Mouse (Mus musculus): ENCODE results near the gene Thtpa.

The Thtpa gene

DNA sequence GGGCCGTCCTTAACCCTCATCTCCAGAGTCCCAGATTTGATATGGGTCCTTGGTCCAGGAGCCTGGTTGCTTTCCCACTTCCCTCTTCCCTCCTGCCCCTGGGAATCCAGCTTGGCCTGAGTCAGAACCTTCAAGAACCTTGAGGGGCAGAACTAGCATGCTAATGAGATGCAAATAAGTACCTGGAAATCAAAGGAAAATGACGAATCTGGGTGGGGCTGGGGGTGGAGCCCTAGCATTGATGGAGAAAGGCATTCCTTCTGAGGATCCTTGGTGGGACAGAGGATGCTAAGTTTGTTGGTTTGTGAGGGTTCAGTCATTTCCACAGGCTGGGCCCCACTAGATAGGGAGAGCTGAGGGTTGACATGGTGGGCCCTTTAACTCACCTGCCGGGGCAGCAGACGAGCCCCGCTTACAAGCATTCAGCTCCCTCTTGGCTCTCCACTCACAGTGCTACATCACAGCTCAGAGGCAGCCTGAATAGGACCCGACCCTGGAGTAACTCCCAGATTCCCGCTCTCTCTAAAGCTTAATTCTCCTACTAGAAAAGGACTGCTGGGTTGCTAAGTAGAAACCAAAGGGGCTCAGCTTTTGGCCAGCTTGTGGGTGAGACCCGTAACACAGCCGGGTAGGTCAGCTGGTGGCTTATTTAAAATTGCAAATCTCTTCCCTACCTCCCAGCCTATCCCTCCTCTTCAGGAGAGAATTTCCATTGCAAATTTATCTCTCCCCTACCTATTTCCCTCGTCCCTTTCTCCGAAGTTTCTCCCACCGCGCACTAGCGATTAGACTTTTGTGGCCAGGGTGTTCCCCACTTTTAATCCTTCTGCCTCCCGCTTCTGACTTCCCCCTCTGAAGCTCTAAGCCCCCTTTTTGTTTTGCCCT lies 16.9 kb upstream of the Thtpa start:
- no peak for DNase-seq (ENCODE audit: low spot score)

DNA sequence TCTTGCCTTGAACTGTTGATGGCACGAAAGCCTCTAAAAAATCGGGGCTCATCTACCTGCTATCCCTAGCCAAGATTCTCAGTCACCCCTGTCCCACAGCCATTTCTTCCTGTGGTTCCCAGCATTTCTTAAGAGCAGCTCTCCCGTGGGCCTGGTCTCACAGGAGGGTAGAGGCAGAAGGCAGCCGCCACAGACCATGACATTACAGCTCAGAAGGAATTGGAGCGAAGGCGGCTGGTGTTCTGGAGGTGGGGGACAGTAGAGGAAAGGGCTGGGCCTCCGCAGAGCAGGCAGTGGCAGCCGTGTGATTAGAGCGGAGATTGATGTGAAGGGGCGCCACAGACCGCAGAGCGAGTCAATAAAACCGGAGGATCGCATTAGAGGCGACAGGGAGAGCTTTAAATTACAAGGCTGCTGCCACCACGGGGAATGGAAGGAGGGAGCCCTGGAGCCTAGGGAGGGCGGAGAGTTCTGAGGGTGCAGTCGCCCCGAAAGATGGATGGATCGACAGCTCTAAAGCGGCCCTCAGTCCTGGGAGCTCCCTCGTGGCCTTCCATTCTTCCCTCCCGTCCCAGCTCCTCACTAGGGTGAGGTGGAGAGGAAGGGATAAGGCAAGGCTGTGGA lies 16.1 kb upstream of the Thtpa start:
- no peak for DNase-seq (ENCODE audit: low spot score)

DNA sequence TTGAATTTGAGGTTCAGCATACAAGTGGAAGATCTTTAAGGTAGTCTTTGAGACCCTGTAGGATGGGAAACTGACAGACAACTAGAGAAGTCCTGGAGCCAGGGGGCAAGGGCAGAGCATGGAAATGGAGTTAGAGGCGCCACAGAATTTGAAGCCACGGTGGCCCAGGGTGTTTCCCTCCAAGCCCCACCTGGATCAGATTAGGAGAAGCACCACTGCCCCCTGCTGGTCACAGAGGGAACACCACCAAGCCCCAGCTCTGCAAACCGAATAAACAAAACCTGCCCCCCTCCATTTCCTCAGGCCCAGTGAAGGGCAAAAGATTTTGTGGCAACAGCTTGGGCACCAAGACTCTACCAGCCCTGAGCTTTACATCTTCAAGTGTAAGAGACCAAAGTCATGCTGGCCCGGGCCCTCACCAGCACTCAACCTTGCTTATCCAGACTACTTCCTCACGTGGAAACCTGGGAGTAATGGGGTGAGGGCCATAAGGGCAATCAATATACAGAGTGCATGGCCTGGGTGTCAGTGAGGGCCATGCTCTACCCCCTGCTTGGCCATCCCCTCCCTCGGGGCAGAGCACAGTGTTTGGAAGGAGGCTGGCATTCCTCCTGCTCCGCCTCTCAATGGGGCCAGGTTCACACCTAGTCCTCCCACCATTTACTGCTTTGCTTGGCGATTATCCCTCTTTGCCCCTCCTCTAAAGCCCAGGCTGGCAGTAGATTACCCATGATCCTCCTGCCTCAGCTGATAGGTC lies 15.2 kb upstream of the Thtpa start:
- DNase-seq (ENCODE audit: low spot score) = no peak

DNA sequence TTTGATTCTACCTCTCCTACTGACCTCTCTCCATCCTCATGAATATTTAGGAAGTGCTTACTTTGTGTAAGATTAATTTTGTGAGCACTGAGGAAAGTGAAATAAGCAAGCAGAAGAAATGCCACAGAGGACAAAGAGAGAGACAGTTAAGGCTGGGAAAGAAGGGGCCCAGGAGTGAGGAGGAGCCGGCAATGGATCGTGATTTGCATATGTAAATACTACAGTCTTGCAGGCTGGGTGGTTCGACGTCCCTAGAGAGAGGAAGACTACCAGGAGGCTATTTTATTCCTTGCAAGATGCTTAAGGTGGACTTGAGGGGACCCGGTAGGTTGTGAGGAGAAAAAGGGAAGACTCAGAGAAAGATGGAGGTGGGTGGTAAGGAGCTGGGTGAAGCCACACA lies 13.5 kb upstream of the Thtpa start:
- DNase-seq (ENCODE audit: low spot score) = no peak

DNA sequence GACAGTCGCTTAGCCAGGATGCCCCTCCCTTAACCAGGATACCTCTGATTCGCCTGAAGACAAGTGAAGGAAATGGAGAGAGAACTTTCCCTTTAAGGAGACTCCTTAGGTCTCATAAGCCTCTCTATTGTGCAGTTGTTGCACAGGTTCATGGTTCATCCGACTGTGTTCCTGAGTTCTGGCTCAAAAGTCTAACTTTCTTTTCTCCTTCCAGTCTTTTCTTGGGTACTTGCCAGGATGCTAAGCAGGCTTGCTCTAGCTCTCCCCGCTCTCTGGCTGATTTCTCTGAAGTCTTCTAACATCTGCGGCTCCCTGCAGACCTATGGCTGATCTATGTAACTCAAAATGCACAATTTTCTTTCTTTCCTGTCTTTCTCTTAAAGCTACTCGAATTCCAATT lies 11.1 kb upstream of the Thtpa start:
- no peak for DNase-seq (ENCODE audit: low spot score)

DNA sequence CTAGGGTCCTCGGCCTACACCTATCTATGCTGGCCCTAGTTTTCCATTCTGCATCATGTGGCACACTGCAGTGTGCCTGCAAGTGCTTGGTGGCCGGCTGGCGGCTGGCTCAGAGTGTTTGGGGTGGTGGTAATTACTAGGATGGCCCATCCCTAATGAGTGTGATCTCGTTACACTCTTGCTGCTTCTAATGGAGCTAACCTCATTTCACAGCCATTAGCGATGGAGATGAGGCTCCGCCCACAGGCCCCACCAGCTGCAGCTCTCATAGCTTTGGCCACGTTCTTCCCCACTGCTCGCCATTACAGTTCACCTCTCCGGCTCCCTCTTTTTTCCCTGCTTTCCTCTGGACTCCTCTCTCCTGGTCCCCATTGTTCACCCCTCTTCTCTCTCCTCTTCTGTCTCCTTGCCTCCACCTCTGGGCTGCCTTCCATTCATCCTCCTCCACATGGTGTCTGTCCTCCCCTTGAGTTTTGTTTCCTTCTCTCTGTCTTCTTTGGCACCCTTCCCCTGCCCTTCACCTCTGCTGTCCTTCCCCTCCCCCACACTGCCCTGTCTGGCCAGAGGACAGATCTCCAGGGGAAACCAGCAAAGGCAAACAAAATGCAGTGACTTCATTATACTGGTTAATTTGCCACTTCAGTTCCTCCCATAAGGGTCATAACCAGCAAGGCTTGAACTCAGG lies 9.1 kb upstream of the Thtpa start:
- no peak for DNase-seq (ENCODE audit: low spot score)

DNA sequence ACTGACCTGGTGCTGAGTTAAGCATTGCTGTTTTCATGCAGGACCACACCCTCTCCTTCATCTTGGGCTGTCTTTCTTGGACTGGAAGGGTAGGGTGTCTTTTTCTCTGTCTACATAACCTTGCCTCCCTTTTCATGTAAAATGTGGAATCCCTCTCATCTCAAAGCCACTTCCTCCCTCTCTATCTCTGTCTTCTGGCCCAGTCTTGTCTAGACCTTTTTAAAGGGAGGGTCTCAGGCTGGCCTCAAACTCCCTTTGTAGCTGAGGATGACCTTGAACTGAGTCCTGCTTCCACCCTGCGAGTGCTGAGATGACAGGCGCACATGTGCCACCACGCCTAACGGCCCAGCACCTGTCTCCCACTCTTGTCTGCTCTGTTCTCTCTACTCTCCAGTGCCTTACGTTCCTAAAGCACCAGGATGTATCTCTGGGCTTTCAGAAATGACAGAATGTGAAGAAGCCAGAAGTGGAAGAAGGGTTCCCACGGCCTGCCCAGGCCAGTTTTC lies 8.5 kb upstream of the Thtpa start:
- no peak for DNase-seq (ENCODE audit: low spot score)

DNA sequence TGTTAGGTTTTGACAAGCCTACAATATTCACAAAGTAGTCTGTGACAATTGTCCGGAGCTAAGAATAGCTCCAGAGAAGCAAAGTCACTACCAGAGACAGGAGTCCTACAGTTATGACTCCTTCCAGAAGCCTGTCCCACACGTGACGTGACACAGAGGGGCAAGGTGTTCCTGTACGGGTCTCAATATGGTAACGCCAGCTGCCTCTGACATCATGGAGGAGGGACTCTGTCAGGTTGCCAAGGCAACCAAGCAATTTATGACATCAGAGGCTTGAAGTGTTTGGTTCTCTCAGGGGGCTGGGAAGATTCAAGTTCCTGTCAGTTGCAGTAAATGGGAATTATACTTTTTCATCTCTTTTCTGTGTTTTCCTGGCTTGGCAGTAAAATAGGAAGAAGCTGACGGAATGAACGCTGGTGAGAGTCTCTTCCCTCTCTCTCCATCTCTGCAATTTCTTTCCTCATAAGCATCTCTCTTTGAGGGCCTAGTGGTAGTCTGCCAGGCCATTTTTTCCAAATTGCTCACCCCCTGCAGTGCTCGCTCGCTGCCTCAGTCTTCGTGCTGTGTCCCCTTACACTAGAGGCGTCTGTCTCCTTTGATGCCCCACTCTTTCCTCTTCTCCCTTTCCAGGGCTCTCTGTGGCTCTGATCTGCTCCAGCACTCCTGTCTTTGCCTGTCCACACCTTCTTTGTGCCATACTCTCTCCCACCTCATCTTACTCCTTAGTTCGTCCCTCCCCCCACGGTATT lies 5.2 kb upstream of the Thtpa start:
- no peak for DNase-seq (ENCODE audit: low spot score)

DNA sequence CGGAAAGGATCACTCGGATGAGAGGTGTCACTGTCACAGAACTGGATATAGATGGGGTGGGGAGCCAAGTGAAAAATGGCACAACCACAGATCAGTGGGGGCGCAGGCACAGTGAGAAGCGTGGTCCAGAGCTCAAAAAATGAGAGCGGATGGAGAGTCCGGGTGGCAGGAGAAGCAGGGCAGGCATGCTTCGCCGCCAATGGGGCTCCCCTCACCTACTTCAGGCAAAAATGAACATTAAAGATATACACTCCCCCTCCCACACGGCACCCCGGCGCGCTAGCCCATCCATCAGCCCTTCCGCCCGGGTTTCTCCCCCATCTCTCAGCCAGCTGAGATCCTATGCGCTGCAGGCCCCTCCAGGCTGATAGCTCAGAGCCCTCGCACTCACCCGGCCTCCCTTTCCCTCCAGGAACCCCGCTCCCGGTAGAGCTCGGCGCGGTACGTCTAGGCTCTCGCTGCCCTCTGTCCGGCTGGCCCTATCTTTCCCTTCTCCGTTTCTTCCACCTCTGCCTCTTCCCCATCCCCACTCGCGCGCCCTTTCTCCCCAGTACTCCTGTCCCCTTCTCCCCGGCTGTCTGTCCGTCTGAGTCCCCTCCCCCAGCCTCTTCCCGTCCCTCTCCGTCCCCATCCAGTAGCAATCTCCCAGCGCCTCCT lies 3.2 kb upstream of the Thtpa start:
- DNase-seq (ENCODE audit: low spot score) = no peak

DNA sequence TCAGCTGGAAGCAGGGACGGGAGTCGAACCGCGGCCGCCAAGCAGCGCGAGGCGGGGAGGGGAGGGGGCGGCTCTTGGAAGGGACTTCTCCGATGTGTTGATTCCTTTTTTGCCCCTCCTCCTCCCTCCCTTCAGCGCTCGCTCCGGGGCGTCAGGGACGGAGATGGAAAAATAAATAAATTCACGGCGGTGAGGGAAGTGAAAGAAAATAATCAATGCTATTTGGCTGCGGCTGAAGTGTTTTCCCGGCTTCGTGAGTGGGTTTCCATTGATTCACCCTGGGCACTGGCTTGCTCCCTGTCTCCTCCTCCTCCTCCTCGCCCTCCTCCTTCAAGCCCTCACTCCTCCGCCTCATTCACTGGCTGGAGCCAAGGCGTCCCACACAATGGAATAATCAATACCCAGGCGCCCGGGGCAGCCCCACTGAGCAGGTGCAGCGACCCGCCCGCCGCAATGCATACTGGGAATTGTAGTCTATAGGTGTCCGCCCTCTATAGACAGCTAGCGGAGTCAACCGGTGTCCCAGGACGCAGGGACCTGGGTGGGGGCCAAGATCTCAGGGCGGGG lies 2.5 kb upstream of the Thtpa start, which contains the start of gene Zfhx2:
Gene Zfhx2, minus strand, starts transcription at position 314 of the 567 bp plus-strand sequence.
- peak; percentile 95 for DNase-seq (ENCODE audit: low spot score)

DNA sequence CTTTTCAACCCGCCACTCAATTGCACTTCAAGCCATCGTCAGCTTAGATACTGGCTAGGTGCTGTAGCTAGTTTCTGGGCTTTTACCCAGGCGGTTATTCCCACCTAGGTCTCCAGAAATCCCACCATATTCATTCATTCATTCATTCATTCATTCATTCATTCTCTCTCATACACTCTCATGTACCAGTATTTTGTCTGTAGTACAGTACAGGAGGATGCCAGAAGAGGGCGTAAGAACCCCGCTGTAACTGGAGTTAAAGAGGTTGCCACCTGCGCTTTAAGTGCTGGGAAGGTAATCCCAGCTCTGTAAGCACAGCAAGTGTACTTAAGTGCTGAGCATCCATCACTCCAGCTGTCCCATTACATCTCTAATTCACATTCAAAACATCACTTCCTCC lies 657 bp upstream of the Thtpa start:
- DNase-seq (ENCODE audit: low spot score) = no peak

DNA sequence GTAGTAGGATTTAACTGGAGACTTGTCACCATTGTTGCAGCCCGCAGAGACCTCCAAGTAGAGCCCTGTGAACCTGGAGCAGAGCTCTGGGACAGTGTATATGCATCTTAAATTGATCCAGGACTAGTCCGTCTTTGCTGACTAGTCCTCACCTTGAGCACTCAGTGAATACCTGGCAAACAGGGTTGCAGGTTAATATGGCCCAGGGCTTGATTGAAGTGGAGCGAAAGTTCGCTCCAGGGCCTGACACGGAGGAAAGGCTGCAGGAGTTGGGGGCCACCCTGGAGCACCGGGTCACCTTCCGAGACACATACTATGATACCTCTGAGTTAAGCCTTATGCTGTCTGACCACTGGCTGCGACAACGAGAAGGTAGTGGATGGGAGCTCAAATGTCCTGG lies 679 bp downstream of the Thtpa start:
- DNase-seq (ENCODE audit: low spot score) = no peak

DNA sequence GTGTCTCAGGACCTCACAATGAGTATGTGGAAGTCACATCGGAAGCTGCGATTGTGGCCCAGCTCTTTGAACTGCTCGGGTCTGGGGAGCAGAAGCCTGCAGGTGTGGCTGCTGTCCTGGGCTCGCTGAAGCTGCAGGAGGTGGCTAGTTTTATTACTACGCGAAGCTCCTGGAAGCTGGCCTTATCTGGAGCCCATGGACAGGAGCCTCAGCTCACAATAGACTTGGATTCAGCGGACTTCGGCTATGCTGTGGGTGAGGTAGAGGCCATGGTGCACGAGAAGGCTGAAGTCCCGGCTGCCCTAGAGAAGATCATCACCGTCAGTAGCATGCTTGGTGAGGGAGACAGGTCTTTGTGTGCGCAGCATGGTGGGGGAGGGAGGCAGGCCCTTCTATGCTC lies 1.1 kb downstream of the Thtpa start:
- no peak for DNase-seq (ENCODE audit: low spot score)

DNA sequence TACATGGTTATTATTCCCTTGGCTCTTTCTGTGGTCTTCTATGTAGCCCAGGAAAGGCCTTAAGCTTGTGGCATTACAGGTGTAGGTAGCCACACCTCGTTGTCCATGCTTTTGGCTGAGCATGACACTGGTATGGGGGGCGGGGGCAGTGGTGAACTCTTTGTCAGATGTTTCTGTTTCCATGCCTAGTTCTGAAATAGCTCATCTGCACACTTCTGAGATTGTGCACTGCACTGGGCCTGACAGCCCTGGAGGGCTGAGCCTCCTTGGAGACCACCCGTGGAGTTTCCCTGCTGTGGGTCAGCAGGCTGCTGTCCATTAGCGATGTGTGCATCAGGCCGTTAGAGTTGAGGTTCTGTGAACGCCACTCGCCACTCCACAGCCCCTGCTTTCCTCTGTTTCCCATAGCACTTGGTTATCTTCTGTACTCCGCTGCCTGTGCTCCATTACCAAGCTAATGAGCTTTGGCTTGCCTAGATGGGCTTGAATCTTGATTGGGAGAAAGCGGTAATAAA lies 2.0 kb downstream of the Thtpa start:
- DNase-seq (ENCODE audit: low spot score) = no peak

DNA sequence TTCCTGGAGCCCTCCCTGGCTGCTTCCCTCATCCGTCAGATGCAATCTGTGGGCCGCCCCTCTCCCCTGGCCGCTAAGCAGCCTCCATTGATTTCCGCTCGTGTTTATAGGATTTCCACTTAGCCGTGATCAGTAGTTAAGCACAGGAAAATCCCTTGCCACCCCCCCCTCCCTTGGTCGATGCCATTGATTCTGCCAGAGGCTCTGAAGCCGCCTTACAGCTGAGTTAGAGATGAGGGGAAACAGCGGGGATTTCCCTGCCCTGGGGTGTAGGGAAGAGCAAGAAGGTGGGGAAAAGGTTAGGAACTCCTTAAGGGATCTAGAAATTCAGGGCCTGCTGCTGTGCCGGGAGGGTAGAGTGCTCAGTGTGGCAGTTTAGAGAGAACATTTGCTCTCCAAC lies 3.1 kb downstream of the Thtpa start:
- DNase-seq (ENCODE audit: low spot score) = no peak

DNA sequence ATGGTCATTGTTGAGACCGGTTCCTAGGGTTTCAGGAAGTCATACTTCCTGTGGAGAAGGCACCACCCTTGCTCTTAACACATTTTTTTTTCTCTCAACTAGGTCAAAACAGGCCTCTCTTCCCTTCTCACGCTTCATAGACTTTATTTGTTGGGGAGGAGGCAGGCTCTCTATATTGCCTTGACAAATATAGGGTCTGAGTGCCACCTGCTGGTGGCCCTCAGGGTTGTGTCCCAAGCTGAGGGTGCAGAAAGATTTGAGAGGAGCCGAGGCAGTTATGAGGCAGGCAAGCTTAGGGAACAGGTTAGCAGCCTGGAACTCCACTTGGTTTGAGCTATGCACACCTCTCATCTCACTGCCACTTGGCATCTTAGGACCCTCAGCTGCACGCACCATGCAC lies 3.5 kb downstream of the Thtpa start:
- DNase-seq (ENCODE audit: low spot score) = no peak

DNA sequence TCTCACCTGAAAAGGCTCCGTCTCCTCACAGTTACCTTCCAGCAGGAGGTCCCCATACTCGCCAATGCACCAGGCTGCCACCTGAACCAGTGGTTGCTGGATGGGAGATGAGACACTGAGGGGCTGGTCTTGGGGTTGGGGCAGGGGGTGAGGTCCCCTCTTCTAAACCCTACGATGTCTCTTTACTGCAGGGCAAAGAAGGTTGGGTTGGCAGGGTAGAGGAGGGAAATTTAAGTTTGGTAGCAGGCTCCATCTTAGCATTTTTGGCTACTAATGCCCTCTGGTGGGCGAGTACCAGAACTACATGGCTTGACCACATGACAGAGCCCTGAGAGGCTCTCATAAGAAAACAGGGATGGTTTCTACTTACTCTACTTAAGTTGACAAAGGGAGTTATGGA lies 7.0 kb downstream of the Thtpa start:
- DNase-seq (ENCODE audit: low spot score) = no peak

DNA sequence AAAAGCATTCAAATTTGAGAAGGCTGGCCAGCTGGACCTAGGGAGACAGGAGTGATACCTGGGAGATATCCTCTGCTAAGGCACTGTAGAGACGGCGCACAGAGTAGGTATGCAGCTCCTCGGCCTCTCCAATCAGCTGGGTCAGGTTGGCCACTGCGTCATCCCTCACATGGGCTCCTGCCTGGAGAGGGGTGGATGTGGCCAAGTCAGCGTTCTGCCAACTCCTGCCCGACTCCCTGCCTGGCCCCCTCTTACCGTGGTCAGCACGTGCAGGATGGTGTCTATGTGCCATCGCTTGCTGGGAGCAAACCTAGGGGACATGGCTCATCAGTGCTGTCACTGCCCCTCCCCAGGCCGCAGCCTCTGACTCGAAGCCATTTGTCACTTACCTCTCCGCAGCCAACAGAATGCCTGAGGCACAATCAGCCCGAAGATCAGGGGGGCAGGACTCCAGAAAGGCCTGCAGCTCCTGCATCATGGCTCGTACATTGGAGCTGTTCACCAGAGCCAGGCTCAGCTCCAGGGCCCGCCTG lies 7.7 kb downstream of the Thtpa start:
- no peak for DNase-seq (ENCODE audit: low spot score)

DNA sequence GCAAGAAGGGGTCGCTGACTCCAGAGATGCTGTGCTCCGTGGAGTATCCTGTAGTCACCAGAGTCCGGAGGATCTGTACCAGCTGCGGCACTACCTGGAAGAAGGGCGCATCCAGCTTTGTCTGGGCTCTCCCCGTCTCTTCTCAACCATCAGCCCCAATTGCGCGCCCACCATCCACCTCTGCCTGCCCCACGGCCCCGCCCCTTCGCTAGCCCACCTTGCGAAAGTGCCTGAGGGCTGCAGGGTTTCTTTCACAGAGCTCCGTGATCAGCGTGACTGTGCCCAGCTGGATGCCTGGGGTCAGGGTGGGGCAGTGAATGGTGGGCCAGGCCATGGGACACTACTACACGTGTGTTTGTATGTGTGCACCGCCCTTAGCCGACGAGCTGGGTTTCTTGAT lies 9.8 kb downstream of the Thtpa start:
- DNase-seq (ENCODE audit: low spot score) = no peak

DNA sequence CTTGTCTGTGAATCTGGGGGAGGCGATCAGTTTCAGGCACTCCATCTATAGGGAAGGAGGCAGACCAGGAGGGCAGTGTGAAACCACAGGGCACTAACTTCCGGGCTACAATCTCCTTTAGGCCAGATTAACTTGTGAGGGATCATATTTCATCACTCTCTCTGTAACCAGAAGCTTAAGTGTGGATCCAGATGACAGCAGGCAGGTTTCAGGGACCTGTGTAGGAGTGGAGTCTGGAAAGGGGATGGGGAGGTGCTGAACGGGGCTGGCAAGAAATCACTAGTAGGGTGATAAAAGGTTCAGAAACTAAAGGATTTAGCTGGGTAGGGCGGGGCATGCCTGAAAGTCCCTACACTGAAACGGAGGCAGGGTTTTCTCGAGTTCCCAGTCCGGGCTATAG lies 10.8 kb downstream of the Thtpa start:
- no peak for DNase-seq (ENCODE audit: low spot score)
